Mouse (Mus musculus): ENCODE data around the gene Nup98. TPM values are rescaled to one million over a fixed set of nuclear protein-coding genes. Genes with fewer than 3 reads are reported as not detected.

Gene Nup98
- polyA plus RNA-seq, 1 experiment from 2014 or later: 21.5 TPM

DNA sequence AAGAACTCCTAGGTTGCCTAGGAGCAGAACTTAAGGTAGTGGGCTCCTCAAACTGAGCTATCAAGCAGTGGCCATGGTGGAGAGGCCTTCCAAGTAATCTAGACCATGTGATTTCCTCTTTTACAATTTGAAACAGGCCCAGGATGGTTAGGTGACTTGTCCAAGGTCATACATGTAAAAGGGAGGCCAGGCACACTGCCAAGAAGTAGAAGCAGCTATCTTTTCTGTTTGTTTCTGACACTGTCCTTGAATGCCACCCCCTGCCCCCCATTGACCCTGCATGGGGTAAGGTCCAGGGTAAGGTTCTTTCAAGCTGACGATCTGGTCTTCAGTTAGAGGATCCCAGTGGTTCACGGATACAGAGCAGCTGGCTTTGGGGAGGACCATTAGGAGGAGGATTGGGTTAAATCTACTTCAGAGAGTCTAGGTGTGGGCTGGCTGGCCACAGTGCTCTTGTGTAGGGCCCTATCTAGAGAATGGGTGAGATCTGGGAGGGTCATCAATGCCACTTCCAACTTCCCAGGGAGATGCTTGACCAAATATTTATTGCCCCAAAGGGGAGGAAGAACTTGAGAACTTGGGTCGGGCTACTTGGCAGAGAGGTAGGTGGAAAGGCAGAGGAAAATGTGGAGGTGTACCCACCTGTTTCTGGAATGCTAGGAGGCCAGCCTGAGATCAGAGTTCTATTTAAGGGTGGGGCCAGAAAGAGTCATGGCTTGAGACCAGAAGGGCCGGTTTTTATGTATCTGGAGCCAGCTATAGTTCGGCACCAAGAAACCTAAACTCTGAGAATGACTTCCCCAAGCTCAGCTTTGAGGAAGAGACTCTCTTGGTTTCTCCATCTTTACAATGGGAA, 14.1 kb upstream of the Nup98 start:
- H3K27me3 ChIP-seq (replicated peaks): no peaks in the 10 kb centered on the region
- 89% methylated on average over 5 of the region's 5 CpGs for WGBS
- H3K27ac ChIP-seq: no peak overlapping the region
- peak overlapping the region; percentile 76; the same call in 1 of the 2 replicates for H3K4me2 ChIP-seq
- H3K9ac ChIP-seq: no peak overlapping the region
- H3K36me3 ChIP-seq (replicated peaks): no peaks in the 10 kb centered on the region
- 0 out of 2 replicates have a peak, but pooled peaks cover 5% of the 10 kb centered on the region for H3K4me1 ChIP-seq
- ATAC-seq (replicated peaks): no peak
- no peak overlapping the region for H3K4me3 ChIP-seq
- H3K9me3 ChIP-seq: no peaks in the 10 kb centered on the region

- H3K4me3 ChIP-seq: peak overlapping the region; percentile 63
- 0 out of 2 replicates have a peak, but pooled peaks cover 5% of the 10 kb centered on the region for H3K4me1 ChIP-seq
- H3K9me3 ChIP-seq: no peaks in the 10 kb centered on the region
- H3K9ac ChIP-seq: peak overlapping the region; percentile 69
- H3K27ac ChIP-seq: peak overlapping the region; percentile 69
- no peaks in the 10 kb centered on the region for H3K36me3 ChIP-seq (replicated peaks)
- 2% methylated on average over 31 of the region's 31 CpGs for WGBS
- peak; percentile 89 for ATAC-seq (replicated peaks)
- peak overlapping the region; percentile 76 for H3K4me2 ChIP-seq
- no peaks in the 10 kb centered on the region for H3K27me3 ChIP-seq (replicated peaks)
Observed at GRCm38 (mm10) chr7:102222830-102223556, 13.0 kb upstream of the Nup98 start.

DNA sequence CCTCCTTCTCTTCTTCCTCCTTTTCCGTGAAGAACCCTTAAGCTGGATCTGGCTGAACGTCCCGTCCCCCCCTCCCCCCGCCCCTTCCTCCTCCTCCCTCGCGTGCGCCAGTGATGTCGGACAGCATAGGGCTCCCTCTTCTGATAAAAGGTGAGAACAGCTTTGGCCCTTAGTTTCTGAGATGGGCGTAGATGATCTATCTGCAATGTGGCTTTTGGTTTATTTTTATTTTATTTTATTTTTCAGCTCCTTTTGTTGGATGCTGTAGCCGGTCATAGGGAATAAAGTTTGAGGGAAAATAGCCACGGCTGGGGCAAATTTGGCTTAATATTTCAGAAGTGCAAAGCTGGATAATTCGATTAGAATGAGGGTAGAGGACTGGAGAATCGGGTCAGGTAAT, 12.4 kb upstream of the Nup98 start:
- 0 out of 2 replicates have a peak, but pooled peaks cover 5% of the 10 kb centered on the region for H3K4me1 ChIP-seq
- H3K4me3 ChIP-seq: peak overlapping the region; percentile 63
- ATAC-seq (replicated peaks): peak; percentile 80
- H3K36me3 ChIP-seq (replicated peaks): no peaks in the 10 kb centered on the region
- peak overlapping the region; percentile 69 for H3K9ac ChIP-seq
- H3K4me2 ChIP-seq: peak overlapping the region; percentile 76
- no peak overlapping the region for H3K27ac ChIP-seq
- WGBS: 2% methylated on average over 7 of the region's 13 CpGs
- H3K9me3 ChIP-seq: no peaks in the 10 kb centered on the region
- H3K27me3 ChIP-seq (replicated peaks): no peaks in the 10 kb centered on the region

DNA sequence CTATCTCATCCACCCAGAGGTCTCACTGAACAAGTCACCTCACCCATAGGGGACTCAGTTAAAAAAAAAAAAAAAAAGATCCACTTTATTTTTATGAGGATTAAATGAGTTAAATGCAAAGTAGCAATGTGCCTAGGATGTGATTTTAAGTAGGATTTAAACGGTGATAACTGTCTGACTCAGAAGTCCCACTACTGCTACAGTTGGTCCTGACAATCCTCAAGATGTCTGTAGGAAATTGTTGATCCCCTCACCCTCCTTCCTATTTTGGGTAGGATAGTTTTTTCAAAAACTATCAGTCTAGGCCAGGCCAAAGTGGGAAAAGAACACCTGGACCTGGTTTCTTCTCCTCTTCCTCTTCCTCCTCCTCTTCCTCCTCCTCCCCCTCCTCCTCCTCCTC, 11.9 kb upstream of the Nup98 start:
- Histone ChIP-seq H3K9me3 (no peaks in the 10 kb centered on the region), H3K9ac (no peak overlapping the region), H3K27ac (no peak overlapping the region), H3K4me1 (0 out of 2 replicates have a peak, but pooled peaks cover 5% of the 10 kb centered on the region), H3K4me2 (peak overlapping the region; percentile 76), H3K27me3 (replicated peaks) (no peaks in the 10 kb centered on the region), H3K4me3 (no peak overlapping the region), H3K36me3 (replicated peaks) (no peaks in the 10 kb centered on the region)
- ATAC-seq (replicated peaks): no peak
- 45% methylated on average over 1 of the region's 1 CpGs for WGBS

DNA sequence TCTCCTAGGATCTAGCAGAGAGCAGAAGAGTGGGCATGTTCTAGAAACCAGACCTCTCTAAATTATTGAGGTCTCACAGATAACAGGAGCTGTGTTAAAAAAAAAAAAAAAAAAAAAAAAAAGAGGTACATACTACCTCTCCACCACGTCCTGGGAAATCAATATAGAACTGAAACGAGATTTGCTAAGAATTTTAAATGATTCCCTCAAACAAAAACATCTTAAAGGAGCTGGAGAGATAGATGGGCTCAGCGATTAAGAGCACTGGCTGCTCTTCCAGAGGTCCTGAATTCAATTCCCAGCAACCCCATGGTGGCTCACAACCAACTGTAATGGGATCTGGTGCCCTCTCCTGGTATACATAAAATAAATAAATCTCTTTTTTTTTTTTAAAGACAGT, 1.1 kb upstream of the Nup98 start:
- WGBS: 70% methylated on average over 3 of the region's 3 CpGs
- H3K27me3 ChIP-seq (replicated peaks): no peaks in the 10 kb centered on the region
- peak overlapping the region; percentile 73 for H3K4me3 ChIP-seq
- peak overlapping the region; percentile 97 for H3K27ac ChIP-seq
- H3K4me2 ChIP-seq: peak overlapping the region; percentile 55
- H3K9me3 ChIP-seq: no peaks in the 10 kb centered on the region
- ATAC-seq (replicated peaks): no peak
- peak overlapping the region; percentile 75; the same call in 1 of the 2 replicates for H3K9ac ChIP-seq
- H3K36me3 ChIP-seq (replicated peaks): no peaks in the 10 kb centered on the region
- H3K4me1 ChIP-seq: peaks cover 24% of the 10 kb centered on the region

DNA sequence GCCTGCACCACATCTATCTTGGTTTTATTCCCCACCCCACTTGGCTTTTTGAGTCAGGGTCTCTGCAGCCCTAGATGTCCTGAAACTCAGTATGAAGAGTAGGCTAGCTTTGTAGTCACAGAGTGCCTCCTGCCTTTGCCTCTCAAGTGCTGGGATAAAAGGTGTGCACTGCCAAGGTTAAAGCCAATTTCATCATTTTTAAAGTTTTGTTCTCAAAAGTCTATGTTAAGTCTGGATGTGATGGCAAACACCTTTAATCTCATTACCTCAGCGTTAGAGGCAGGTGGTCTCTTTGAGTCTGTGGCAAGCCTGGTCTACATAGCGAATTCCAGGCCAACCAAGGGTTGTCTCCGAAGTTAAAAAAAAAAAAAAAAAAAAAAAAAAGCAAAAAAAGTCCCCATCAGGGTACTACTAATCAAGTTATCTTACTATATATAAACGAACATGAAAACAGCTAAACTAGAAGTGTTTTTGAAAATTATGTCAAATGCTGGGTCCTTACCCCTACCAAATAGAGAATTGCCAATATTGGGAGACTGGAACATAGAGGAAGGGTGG, 1.1 kb downstream of the Nup98 start:
- 57% methylated on average over 4 of the region's 4 CpGs for WGBS
- H3K4me3 ChIP-seq: peak overlapping the region; percentile 73
- H3K9me3 ChIP-seq: no peaks in the 10 kb centered on the region
- H3K4me2 ChIP-seq: peak overlapping the region; percentile 71
- H3K9ac ChIP-seq: peak overlapping the region; percentile 86
- no peaks in the 10 kb centered on the region for H3K27me3 ChIP-seq (replicated peaks)
- H3K27ac ChIP-seq: peak overlapping the region; percentile 97; the same call in 1 of the 2 replicates
- no peak for ATAC-seq (replicated peaks)
- peaks cover 24% of the 10 kb centered on the region for H3K4me1 ChIP-seq
- H3K36me3 ChIP-seq (replicated peaks): no peaks in the 10 kb centered on the region

- Histone ChIP-seq H3K27ac (no peak overlapping the region), H3K4me1 (peaks cover 22% of the 10 kb centered on the region), H3K4me2 (no peak overlapping the region), H3K27me3 (replicated peaks) (no peaks in the 10 kb centered on the region), H3K9ac (no peak overlapping the region), H3K36me3 (replicated peaks) (no peaks in the 10 kb centered on the region), H3K4me3 (no peak overlapping the region), H3K9me3 (no peaks in the 10 kb centered on the region)
- WGBS: 88% methylated on average over 1 of the region's 1 CpGs
- ATAC-seq (replicated peaks): no peak
Observed at GRCm38 (mm10) chr7:102205646-102206045, 4.3 kb downstream of the Nup98 start.

GRCm38 (mm10) chr7:102204296-102204857, 5.6 kb downstream of the Nup98 start:
- Histone ChIP-seq H3K4me2 (no peak overlapping the region), H3K4me1 (peaks cover 22% of the 10 kb centered on the region), H3K27me3 (replicated peaks) (no peaks in the 10 kb centered on the region), H3K4me3 (no peak overlapping the region), H3K9ac (no peak overlapping the region), H3K9me3 (no peaks in the 10 kb centered on the region), H3K36me3 (replicated peaks) (no peaks in the 10 kb centered on the region), H3K27ac (no peak overlapping the region)
- 86% methylated on average over 3 of the region's 3 CpGs for WGBS
- ATAC-seq (replicated peaks): no peak

DNA sequence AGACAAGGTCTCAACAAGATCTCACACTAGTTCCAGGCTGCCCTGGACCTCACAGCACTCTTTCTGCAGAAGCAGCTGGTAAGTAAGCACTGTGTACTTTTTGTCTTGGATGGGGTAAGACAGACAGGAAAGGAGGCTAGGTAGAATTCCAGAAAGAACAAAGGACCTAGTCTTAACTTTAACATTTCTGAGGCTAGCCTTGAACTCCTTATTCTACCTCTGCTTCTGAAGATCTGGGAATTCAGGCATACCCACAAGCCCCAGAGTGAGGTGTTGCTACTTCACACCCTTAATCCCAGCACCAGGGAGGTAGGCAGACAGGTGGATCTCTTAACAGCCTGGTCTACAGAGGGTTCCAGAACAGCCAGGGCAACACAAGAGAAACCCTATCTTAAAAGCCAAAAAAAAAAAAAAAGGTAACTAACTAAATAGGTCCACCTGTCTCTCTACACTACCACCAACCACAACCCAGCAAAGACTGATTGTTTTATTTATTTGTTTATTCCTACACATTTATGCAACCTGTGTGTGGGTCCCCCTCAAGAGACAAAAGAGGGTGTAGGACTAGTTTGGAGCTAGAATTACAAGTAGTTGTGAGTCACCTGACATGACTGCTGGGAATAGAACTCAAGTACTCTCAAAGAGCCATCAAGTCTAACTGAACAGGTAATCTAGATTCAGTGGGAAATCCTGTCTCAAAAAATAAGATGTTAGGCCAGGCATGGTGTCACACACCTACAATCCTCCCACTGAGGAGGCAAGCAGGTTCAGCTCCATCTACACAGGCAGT, 8.8 kb downstream of the Nup98 start:
- Histone ChIP-seq H3K9ac (no peak overlapping the region), H3K27ac (no peak overlapping the region), H3K4me3 (no peak overlapping the region), H3K4me1 (no peaks in the 10 kb centered on the region), H3K9me3 (no peaks in the 10 kb centered on the region), H3K27me3 (replicated peaks) (no peaks in the 10 kb centered on the region), H3K4me2 (no peak overlapping the region), H3K36me3 (replicated peaks) (no peaks in the 10 kb centered on the region)
- ATAC-seq (replicated peaks): no peak

GRCm38 (mm10) chr7:102200576-102200975, 9.4 kb downstream of the Nup98 start:
- Histone ChIP-seq H3K27me3 (replicated peaks) (no peaks in the 10 kb centered on the region), H3K4me1 (no peaks in the 10 kb centered on the region), H3K9me3 (no peaks in the 10 kb centered on the region), H3K36me3 (replicated peaks) (no peaks in the 10 kb centered on the region), H3K9ac (no peak overlapping the region), H3K4me2 (no peak overlapping the region), H3K27ac (no peak overlapping the region), H3K4me3 (no peak overlapping the region)
- WGBS: 88% methylated on average over 3 of the region's 3 CpGs
- no peak for ATAC-seq (replicated peaks)

DNA sequence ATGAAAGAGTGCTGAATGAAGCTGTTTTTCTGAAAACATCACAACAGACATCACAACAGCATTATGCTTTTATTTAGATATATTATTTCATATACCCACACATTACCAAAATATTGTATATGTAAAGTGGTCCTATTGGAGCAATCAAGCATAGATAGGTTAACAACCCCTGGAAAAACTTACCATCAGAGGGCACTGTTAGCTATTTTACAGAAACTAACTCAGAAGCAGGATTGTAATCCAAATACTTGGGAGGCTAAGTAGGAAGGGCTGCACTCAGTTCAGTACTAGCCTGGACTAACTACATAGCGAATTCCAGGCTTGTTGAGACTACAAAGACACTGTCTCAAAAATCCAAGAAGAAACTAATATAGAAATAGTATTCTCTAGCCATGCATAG, 17.6 kb downstream of the Nup98 start:
- 96% methylated on average over 1 of the region's 1 CpGs for WGBS

More for the DNA sequence above, 17.6 kb downstream of the Nup98 start:
- H3K27me3 ChIP-seq (replicated peaks): no peaks in the 10 kb centered on the region
- H3K27ac ChIP-seq: no peak overlapping the region
- no peak overlapping the region for H3K4me3 ChIP-seq
- no peak overlapping the region for H3K9ac ChIP-seq
- H3K36me3 ChIP-seq (replicated peaks): peaks cover 42% of the 10 kb centered on the region; the same call in 1 of the 2 replicates
- H3K4me1 ChIP-seq: no peaks in the 10 kb centered on the region
- H3K9me3 ChIP-seq: no peaks in the 10 kb centered on the region
- ATAC-seq (replicated peaks): no peak
- H3K4me2 ChIP-seq: no peak overlapping the region
